Mouse (Mus musculus): Measurements from ENCODE around the gene Tubg2.
"Not testable (repeated sequence)": the region's sequence is repeated elsewhere in the genome, so short reads cannot be mapped to it uniquely, and the experiment has no call there.

The Tubg2 gene

GRCm38 (mm10) chr11:101140164-101140819 lies 15.4 kb upstream of the Tubg2 start:
- DNase-seq = no peak

GRCm38 (mm10) chr11:101141088-101141487 lies 14.6 kb upstream of the Tubg2 start:
- DNase-seq = no peak

GRCm38 (mm10) chr11:101142215-101142967 lies 13.3 kb upstream of the Tubg2 start:
- DNase-seq = no peak

- DNase-seq = peak; percentile 63 to 66
Measured at GRCm38 (mm10) chr11:101143338-101144225, 12.1 kb upstream of the Tubg2 start.

- DNase-seq = no peak
Measured at GRCm38 (mm10) chr11:101146377-101146776, 9.3 kb upstream of the Tubg2 start.

GRCm38 (mm10) chr11:101148751-101149150 lies 7.0 kb upstream of the Tubg2 start:
- no peak for DNase-seq

- DNase-seq = no peak
Measured at GRCm38 (mm10) chr11:101149178-101150105, 6.3 kb upstream of the Tubg2 start.

GRCm38 (mm10) chr11:101151063-101151462 lies 4.6 kb upstream of the Tubg2 start:
- DNase-seq = no peak

- DNase-seq = no peak
Measured at GRCm38 (mm10) chr11:101152825-101153224, 2.9 kb upstream of the Tubg2 start.

- no peak for DNase-seq
Measured at GRCm38 (mm10) chr11:101154648-101155047, 1.1 kb upstream of the Tubg2 start.

- no peak for DNase-seq
Measured at GRCm38 (mm10) chr11:101155151-101155550, 556 bp upstream of the Tubg2 start.

GRCm38 (mm10) chr11:101160151-101160550 lies 4.4 kb downstream of the Tubg2 start:
- DNase-seq = not testable (repeated sequence)

- DNase-seq = not testable (repeated sequence)
Measured at GRCm38 (mm10) chr11:101160981-101161505, 5.3 kb downstream of the Tubg2 start.

GRCm38 (mm10) chr11:101161551-101161950 lies 5.8 kb downstream of the Tubg2 start:
- no peak for DNase-seq

GRCm38 (mm10) chr11:101162301-101162700 lies 6.6 kb downstream of the Tubg2 start:
- DNase-seq = no peak

- DNase-seq = no peak
Measured at GRCm38 (mm10) chr11:101162772-101163171, 7.1 kb downstream of the Tubg2 start.

- DNase-seq = no peak
Measured at GRCm38 (mm10) chr11:101163476-101164350, 8.0 kb downstream of the Tubg2 start.

- DNase-seq = peak; percentile 28 to 43
Measured at GRCm38 (mm10) chr11:101164351-101164665, 8.6 kb downstream of the Tubg2 start.

- DNase-seq = no peak
Measured at GRCm38 (mm10) chr11:101164677-101165580, 9.2 kb downstream of the Tubg2 start.

GRCm38 (mm10) chr11:101166357-101166756 lies 10.7 kb downstream of the Tubg2 start:
- DNase-seq = no peak

Data from thymus, postnatal 36 days (tissue).